Mouse (Mus musculus) G1E-ER4 (cell line): ENCODE results near the gene Kctd11. TPM values are rescaled to one million over a fixed set of nuclear protein-coding genes. Genes with fewer than 3 reads are reported as not detected.

Source experiments
- GATA1 ChIP-seq: IDR thresholded peaks from one replicate; pipeline ENCODE4 v1.8.0; 2012; ENCODE audit warnings: low read length, inconsistent platforms
- polyA plus RNA-seq: library from polyadenylated mRNA; stranded (reverse); fragments of >175 nt; gene quantifications from 2 replicates; pipeline ENCODE4 v1.2.3, GENCODE M21; 2012

Gene Kctd11
- polyA plus RNA-seq, 1 experiment: 0.27 TPM

- TF ChIP-seq GATA1: no peak
These were observed 14.1 kb upstream of the Kctd11 start, which contains the start of gene Acap1 for GRCm38 (mm10) chr11:69895291-69895690. Gene Acap1 (minus strand): TSS chr11:69895539.

GRCm38 (mm10) chr11:69894671-69895070 is 13.5 kb upstream of the Kctd11 start:
- TF ChIP-seq GATA1: no peak

GRCm38 (mm10) chr11:69891482-69891881 is 10.3 kb upstream of the Kctd11 start:
- TF ChIP-seq GATA1: no peak

GRCm38 (mm10) chr11:69886907-69887635 is 5.9 kb upstream of the Kctd11 start:
- TF ChIP-seq GATA1: no peak

- no peak for TF ChIP-seq GATA1
These were observed 3.5 kb upstream of the Kctd11 start for GRCm38 (mm10) chr11:69884663-69885062.

- TF ChIP-seq GATA1: no peak
These were observed 3.0 kb upstream of the Kctd11 start for GRCm38 (mm10) chr11:69884240-69884639.

- TF ChIP-seq GATA1: no peak
These were observed 2.4 kb upstream of the Kctd11 start for GRCm38 (mm10) chr11:69883527-69884151.

GRCm38 (mm10) chr11:69883066-69883465 is 1.9 kb upstream of the Kctd11 start:
- no peak for TF ChIP-seq GATA1

- TF ChIP-seq GATA1: no peak
These were observed 823 bp upstream of the Kctd11 start for GRCm38 (mm10) chr11:69881787-69882670.

- TF ChIP-seq GATA1: no peak
These were observed 727 bp downstream of the Kctd11 start for GRCm38 (mm10) chr11:69880506-69880852.

- TF ChIP-seq GATA1: no peak
These were observed 1.5 kb downstream of the Kctd11 start for GRCm38 (mm10) chr11:69879711-69880110.

GRCm38 (mm10) chr11:69878952-69879351 is 2.3 kb downstream of the Kctd11 start:
- no peak for TF ChIP-seq GATA1

GRCm38 (mm10) chr11:69878399-69878798 is 2.8 kb downstream of the Kctd11 start:
- no peak for TF ChIP-seq GATA1

- no peak for TF ChIP-seq GATA1
These were observed 3.3 kb downstream of the Kctd11 start, which contains the start of gene Tmem95 for GRCm38 (mm10) chr11:69877878-69878277. Gene Tmem95 (minus strand): TSS chr11:69878018.

GRCm38 (mm10) chr11:69876867-69877266 is 4.3 kb downstream of the Kctd11 start:
- no peak for TF ChIP-seq GATA1

- no peak for TF ChIP-seq GATA1
These were observed 5.0 kb downstream of the Kctd11 start for GRCm38 (mm10) chr11:69876186-69876585.
